Mouse (Mus musculus): Measurements from ENCODE around the gene Cisd1.

Cisd1 gene

DNA sequence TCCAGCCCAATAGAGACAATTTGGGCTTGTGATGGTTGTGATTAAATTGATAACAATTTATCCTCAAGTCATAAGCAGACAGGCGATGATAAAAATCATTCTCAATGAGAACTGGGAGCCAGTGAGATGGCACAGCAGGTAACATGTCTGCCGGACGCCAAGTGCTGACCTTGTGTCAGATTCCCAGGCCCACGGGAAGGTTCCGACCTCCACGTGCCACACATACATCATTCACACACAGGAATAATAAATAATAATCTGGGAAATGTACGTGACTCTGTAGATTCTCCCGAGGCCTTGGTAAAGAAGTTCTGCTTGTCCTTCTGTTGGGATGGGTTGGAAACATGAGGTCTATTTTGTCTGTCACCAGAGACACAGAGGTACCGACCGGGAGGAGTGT lies 17.4 kb downstream of the Cisd1 start:
- in situ Hi-C loops (cut with MseI, MboI), result loop anchor here (5.0 kb wide), 1 partner anchor 75 kb away; no protein-coding TSS in a partner anchor

DNA sequence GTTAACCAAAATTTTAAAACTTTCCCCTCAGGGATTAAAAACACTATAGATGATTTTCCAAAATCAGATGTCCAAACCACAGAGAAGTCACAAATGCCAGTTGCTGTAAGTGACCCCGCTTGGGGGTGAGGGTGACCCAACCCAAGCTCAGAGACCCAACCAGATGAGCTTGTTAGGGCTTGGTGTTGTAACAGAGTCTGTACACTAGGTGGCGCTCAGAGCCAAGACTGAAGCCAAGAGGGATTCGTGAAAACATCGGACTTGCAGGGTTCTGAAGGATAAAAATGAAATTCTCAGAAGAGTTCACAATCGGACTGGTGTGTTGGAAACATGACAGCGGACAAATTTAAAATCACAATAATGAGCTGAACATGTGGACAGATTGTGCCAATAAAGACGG lies 18.0 kb downstream of the Cisd1 start:
- in situ Hi-C loops (cut with MseI, MboI), result loop anchor here (5.0 kb wide), 1 partner anchor 76 kb away; no protein-coding TSS in a partner anchor

DNA sequence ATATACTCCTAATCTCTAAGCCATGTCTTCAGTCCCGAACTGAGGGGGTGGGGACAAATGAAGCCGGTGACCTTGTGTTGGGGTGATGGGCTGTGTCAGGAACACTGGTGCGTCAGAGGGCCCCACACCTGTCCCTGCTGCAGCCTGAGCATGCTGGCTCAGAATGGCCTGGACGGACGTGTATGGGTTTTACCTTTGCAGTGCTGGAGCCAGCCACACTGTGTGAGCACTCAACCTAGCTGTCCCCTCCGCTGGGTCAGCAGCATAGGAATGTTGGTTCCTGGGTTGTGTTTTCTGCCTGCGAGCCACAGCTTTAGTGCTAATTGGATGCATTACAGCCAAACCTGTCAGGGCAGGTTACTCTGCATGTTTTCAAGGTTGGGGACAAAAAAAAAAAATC lies 18.6 kb downstream of the Cisd1 start:
- in situ Hi-C loops (cut with MseI, MboI), result loop anchor here (5.0 kb wide), 1 partner anchor 76 kb away; no protein-coding TSS in a partner anchor

DNA sequence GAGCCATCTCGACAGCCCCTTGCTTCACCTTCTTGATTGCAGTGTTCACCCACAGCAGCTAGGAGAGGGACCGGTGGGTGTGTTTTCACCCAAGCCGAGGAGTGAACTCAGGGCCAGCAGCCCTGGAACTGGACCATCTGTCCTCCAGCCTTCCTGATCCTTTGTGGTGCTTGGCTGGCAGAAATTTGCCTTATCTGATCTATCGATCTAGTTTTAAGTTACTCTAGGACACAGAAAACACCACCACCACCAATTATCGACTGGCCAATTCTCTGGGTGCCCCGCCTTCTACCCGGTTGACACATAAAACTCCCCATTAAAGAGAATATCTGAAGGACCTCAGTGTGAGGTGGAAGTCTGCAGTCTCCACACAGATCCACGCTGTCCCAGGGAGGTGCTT lies 21.1 kb downstream of the Cisd1 start:
- in situ Hi-C loops (cut with MseI, MboI), result no loop called here

DNA sequence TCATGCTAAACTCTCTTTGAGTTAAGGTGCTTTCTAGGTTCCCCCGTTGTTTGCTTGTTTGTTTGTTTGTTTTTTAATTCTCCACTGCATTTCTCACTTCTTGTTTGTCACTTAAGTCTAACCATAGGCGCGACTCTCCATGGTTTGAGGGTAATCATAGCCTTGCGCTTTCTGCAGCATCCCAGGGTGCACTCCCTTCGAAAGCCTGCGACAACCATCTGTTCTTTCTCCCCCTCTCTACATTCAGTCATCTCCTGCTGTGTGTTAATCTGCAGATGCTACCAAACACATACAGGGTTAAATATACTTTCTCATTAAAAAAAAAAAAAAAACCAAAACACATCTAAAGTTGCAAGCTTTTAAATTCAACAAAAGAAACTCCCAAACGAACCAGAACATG lies 28.3 kb downstream of the Cisd1 start:
- in situ Hi-C loops (cut with MseI, MboI), result no loop called here

DNA sequence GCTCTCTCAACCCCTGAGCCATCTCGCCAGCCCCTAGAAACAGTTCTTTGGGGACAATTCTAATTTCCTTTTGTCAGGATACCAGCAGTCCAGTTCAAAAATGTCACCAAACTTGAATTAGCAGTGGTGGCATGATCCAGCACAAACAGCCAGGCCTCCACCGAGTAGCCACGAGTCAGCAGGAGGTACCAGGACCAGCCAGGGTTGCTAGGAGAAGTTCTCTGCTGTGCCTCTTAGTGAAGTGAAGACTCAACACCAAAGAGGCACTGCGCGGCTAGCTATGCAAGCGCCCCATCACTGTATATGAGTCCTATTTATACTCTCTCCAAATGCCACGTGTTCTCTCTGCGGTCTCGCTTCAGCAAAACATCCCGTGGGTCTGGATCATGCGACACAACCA lies 28.7 kb downstream of the Cisd1 start:
- in situ Hi-C loops (cut with MseI, MboI), result no loop called here

- in situ Hi-C loops (cut with MseI, MboI), result no loop called here
Measured at GRCm38 (mm10) chr10:71314596-71314995, 30.2 kb downstream of the Cisd1 start.

DNA sequence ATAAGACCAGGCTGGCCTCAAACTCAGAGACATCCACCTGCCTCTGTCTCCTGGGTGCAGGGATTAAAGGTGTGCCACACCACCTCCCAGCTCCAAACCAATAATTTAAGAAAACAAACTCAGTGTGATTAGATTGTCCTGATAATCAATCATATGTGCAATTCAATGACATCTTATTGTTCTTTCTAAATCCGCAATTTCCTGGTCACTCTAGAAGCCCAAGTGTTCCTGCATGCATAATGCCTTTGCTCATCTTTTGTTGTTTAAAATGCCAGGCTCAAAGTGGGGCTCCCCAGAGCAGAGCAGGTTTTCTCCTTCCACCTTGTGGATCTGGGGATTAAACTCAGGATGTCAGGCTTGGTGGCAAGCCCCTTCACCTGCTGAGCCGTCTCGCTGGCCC lies 34.5 kb downstream of the Cisd1 start:
- in situ Hi-C loops (cut with MseI, MboI), result no loop called here

GRCm38 (mm10) chr10:71308199-71308598 lies 36.6 kb downstream of the Cisd1 start:
- in situ Hi-C loops (cut with MseI, MboI), result no loop called here

DNA sequence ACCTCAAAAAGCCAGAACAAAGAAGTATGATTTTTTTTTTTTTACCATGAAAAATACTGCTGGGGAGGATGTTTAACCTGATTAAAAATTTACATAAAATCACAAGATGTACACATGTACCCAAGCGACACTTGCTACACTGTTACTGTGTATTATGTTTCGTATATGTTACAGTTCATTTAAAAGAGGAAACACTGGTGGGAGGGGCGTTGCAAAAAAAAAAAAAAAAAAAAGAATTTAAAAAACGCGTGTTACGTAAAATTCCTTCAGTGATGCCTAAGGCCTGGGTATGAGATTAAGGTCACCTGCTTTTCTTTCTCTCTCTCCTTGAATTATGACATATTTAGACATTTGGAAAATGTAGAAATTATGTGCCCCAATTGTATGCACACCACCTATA lies 38.0 kb downstream of the Cisd1 start:
- in situ Hi-C loops (cut with MseI, MboI), result no loop called here

- in situ Hi-C loops (cut with MseI, MboI), result no loop called here
Measured at GRCm38 (mm10) chr10:71306190-71306589, 38.6 kb downstream of the Cisd1 start.

DNA sequence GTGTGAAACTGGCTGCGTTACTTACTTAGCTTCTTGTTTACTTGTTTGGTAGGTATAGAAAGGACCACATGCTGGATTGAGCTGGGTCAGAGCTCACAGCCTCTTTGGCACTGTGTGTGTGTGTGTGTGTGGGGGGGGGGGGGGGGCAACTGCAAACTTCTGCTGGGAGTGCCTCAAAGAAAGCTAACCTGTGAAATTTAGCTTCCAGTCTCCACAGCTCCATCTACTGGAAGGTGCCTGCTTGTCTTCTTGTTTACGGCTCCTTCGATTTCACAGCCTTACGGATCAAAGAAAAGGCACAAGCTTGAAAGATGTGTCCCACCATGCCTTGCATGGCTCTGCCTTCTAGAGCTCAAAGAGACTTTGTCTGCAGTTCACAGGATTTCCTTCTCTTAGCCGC lies 42.3 kb downstream of the Cisd1 start:
- in situ Hi-C loops (cut with MseI, MboI), result no loop called here

- in situ Hi-C loops (cut with MseI, MboI), result no loop called here
Measured at GRCm38 (mm10) chr10:71300161-71300560, 44.6 kb downstream of the Cisd1 start.

DNA sequence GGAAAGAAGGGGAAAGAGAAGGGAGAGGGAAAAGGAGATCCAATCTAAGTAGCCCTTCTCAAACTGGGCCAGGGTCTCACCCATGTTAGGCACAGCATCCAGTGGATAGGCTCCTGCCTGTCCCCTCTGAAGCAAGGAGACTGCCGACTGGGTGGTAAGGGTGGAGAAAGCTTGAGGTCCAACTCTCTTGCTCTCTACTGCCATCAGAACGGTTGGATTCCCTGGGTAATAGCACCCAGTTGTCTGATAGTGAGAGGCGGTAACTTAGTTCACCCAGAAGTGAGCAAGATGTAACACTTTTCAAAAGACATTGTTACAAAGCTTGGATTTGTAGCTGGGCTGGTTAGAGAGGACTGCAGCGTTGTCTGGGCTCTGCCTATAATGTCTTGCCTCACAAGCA lies 51.5 kb downstream of the Cisd1 start:
- in situ Hi-C loops (cut with MseI, MboI), result no loop called here

DNA sequence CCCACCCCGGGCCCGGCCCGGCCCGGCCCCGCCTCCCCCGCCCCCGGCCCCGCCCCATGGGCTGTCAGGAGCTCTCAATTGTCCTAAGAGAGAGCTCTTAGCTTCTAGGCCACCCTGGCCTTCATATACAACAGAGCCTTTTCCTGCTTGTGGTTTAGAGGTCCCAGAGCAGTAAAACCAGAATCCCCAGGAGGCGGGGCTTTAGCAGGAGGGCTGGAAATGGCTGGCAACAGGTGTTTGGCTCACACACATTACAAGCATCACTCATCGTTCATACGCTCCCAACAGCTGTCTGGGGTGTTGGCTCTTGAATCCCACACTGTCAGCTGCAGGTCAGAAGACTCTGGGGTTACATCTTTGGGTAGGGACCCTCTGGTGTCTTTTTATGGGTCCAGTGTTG lies 52.5 kb downstream of the Cisd1 start:
- in situ Hi-C loops (cut with MseI, MboI), result no loop called here

- in situ Hi-C loops (cut with MseI, MboI), result no loop called here
Measured at GRCm38 (mm10) chr10:71291801-71292200, 53.0 kb downstream of the Cisd1 start.

- in situ Hi-C loops (cut with MseI, MboI), result no loop called here
Measured at GRCm38 (mm10) chr10:71291179-71291661, 53.5 kb downstream of the Cisd1 start.

DNA sequence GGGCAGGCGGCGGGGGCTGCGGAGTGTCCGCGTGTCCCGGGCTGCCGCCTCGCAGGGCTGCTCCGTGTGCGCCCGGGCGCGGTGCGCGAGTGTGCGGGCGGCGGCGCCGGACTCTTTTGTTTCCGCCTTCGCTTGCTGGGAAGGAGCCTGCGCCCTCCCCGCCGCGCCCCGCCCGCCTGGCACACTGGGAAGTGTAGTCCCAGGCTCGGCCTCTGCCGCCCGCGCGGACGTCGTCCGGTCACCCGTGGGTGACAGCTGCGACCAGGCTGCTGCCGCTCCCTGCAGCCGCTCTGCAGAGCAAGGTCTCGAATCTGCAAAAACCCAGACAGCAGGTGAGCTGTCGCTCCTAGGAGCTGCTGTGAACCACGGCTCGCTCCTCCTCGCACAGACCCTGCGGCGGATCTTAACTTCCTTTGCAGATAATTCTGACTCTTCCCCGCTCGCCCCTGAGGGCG lies 59.6 kb downstream of the Cisd1 start, which contains the start of gene Ube2d1:
Ube2d1 (minus strand) TSS at position 137 of the 455 bp plus-strand sequence.
- in situ Hi-C loops (cut with MseI, MboI), result no loop called here

DNA sequence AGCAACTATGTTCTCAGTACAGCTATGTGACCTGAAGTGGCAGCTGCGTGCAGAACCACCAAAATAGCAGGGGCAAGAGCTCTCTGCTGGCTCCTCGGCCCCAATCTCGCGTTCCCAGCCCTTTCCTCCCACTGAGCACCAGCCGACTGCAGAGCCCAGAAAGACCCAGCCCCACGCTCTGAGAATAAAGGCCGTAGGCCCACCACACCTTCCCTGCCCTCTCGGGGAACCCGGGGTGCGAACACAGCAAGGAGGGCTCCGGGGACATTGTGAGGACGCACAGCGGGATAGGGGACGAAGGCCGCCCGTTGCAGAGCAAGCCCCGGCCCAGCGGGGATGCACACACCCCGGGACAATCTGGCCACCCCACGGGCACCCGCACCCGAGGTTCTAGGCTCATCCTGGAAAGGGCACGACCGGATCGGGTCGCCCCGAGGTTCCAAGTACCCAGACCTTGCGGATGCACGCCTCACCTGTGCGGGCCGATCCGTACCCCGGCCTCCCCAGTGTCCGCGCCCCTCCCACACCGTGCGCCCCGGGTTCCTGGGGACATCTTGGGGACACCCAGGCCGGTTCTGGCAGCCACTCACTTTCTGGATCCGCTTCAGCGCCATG lies 60.1 kb downstream of the Cisd1 start:
- in situ Hi-C loops (cut with MseI, MboI), result no loop called here

GRCm38 (mm10) chr10:71284131-71284510 lies 60.6 kb downstream of the Cisd1 start:
- in situ Hi-C loops (cut with MseI, MboI), result no loop called here

All from mouse trophoblast stem cell (cell line).